Mouse (Mus musculus) cortical plate, adult 2 months (tissue): ENCODE measurements around the gene Sufu.

Experiments used
- CTCF ChIP-seq: fragments of 200-500 bp; IDR thresholded peaks from 2 replicates; pipeline ENCODE4 v1.5.1; 2011; ENCODE audit warnings: mild to moderate bottlenecking, control low read depth, low read length; ENCODE audit not compliant: insufficient read depth; ENCODE audit errors: extremely low read depth
- POLR2A ChIP-seq: fragments of 200-500 bp; IDR thresholded peaks from 2 replicates; pipeline ENCODE4 v1.6.1; 2011; ENCODE audit warnings: mild to moderate bottlenecking, low read length, control low read depth; ENCODE audit not compliant: insufficient read depth; ENCODE audit errors: extremely low read depth

DNA sequence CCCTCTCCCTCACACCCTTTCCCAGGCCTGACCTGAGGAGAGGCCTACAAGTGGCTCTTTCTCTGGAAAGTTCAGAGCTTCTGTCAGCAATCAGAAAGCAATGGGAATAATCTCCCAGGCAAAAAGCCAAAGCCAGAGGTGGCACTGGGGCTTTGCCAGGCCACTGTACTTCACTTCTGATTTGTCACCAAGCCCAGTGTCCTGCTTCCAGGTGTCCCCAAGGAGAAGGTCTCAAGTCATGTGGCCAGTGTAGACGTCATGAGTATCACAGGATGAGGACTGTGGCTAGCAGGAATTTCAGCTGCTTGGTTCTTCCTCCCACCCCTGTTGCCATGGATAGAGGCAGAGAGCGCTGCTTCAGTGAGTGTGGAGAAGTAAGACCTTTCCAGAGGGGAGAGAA is 63.2 kb downstream of the Sufu start:
- TF ChIP-seq CTCF (no peak), POLR2A (no peak)
